Mouse (Mus musculus) kidney, adult 2 months (tissue): ENCODE measurements at regions not wholly inside any gene's neighbourhood (a gene's known extent, or its start where the extent isn't known, plus 50 kb on each side); places are given as distances from the start of the nearest gene placed in this dataset.

Experiments used
- CTCF ChIP-seq: fragments of 200-500 bp; conservative IDR thresholded peaks from 2 replicates; pipeline ENCODE4 v1.5.1; 2011; ENCODE audit warnings: low read depth, mild to moderate bottlenecking, control low read depth, low read length, moderate library complexity, mixed read lengths; ENCODE audit not compliant: insufficient read depth, insufficient read length
- POLR2A ChIP-seq: fragments of 200-500 bp; IDR thresholded peaks from one replicate; pipeline ENCODE4 v1.6.1; 2011; ENCODE audit warnings: low read depth, low read length, control low read depth

- TF ChIP-seq CTCF, result no peak
- TF ChIP-seq POLR2A, result no peak
Observed at GRCm38 (mm10) chr12:70745681-70746080, 79.6 kb upstream of the Frmd6 start.
